Mouse (Mus musculus): Measurements from ENCODE around the gene Blm. TPM values are rescaled to one million over a fixed set of nuclear protein-coding genes. Genes with fewer than 3 reads are reported as not detected.
"Not testable (repeated sequence)": the region's sequence is repeated elsewhere in the genome, so short reads cannot be mapped to it uniquely, and the experiment has no call there.

The Blm gene
- polyA plus RNA-seq, 2 experiments: 19.8 to 24.8 TPM

- Histone ChIP-seq H3K36me3 (replicated peaks; ENCODE audit: control insufficient read depth, insufficient read depth, low read depth) (no peaks in the 10 kb centered on the region; the same call in 1 of the 2 replicates), H3K4me2 (ENCODE audit: low read depth) (no peak overlapping the region), H3K4me3 (ENCODE audit: insufficient read depth in 1 of 2, low read depth in 2 of 2, low read length in 2 of 2) (no peak overlapping the region), H3K9ac (replicated peaks) (no peak overlapping the region), H3K27ac (no peak overlapping the region), H3K27me3 (ENCODE audit: control insufficient read depth, insufficient read depth, low read length) (no peaks in the 10 kb centered on the region), H3K9me3 (ENCODE audit: control insufficient read depth, low read length) (no peaks in the 10 kb centered on the region), H3K4me1 (replicated peaks; ENCODE audit: control insufficient read depth in 2 of 2, insufficient read depth in 2 of 2, low read length in 1 of 2) (peaks cover 13 to 28% of the 10 kb centered on the region in 2 experiments)
- TF ChIP-seq EP300 (IDR thresholded peaks at IDR 0.05; ENCODE audit: low read depth) (no peak), CTCF (IDR thresholded peaks at IDR 0.05; ENCODE audit: low read depth) (no peak)
- DNase-seq (ENCODE audit: low read depth in 3 of 3, low spot score in 3 of 3): no peak
- WGBS (ENCODE audit: insufficient replicate concordance): 55% methylated on average over 6 of the region's 6 CpGs
- ATAC-seq (ENCODE audit: insufficient read depth): no peak
These were observed 8.2 kb downstream of the Blm start for GRCm38 (mm10) chr7:80526698-80527097.

GRCm38 (mm10) chr7:80512408-80513085 lies 22.4 kb downstream of the Blm start:
- no peak overlapping the region for H3K4me2 ChIP-seq (ENCODE audit: low read depth)
- WGBS (ENCODE audit: insufficient replicate concordance): 84% methylated on average over 16 of the region's 16 CpGs
- no peaks in the 10 kb centered on the region for H3K4me1 ChIP-seq (replicated peaks; ENCODE audit: control insufficient read depth in 2 of 2, insufficient read depth in 2 of 2, low read length in 1 of 2)
- ATAC-seq (ENCODE audit: insufficient read depth) (no peak), DNase-seq (ENCODE audit: low read depth in 3 of 3, low spot score in 3 of 3) (no peak)
- peaks cover 63% of the 10 kb centered on the region for H3K36me3 ChIP-seq (replicated peaks; ENCODE audit: control insufficient read depth, insufficient read depth, low read depth)
- H3K27ac ChIP-seq: no peak overlapping the region
- H3K27me3 ChIP-seq (ENCODE audit: control insufficient read depth, insufficient read depth, low read length): no peaks in the 10 kb centered on the region
- no peak overlapping the region for H3K4me3 ChIP-seq (ENCODE audit: insufficient read depth in 1 of 2, low read depth in 2 of 2, low read length in 2 of 2)
- H3K9ac ChIP-seq (replicated peaks): no peak overlapping the region
- TF ChIP-seq EP300 (IDR thresholded peaks at IDR 0.05; ENCODE audit: low read depth) (no peak), CTCF (IDR thresholded peaks at IDR 0.05; ENCODE audit: low read depth) (no peak)
- H3K9me3 ChIP-seq (ENCODE audit: control insufficient read depth, low read length): no peaks in the 10 kb centered on the region

- not testable (repeated sequence) for H3K27me3 ChIP-seq (ENCODE audit: control insufficient read depth, insufficient read depth, low read length); H3K4me1 ChIP-seq (replicated peaks; ENCODE audit: control insufficient read depth in 2 of 2, insufficient read depth in 2 of 2, low read length in 1 of 2); ATAC-seq (ENCODE audit: insufficient read depth); H3K9me3 ChIP-seq (ENCODE audit: control insufficient read depth, low read length); H3K27ac ChIP-seq; DNase-seq (ENCODE audit: low read depth in 3 of 3, low spot score in 3 of 3); H3K9ac ChIP-seq (replicated peaks); H3K4me3 ChIP-seq (ENCODE audit: insufficient read depth in 1 of 2, low read depth in 2 of 2, low read length in 2 of 2); H3K4me2 ChIP-seq (ENCODE audit: low read depth)
- WGBS (ENCODE audit: insufficient replicate concordance): 97% methylated on average over 24 of the region's 26 CpGs
- H3K36me3 ChIP-seq (replicated peaks; ENCODE audit: control insufficient read depth, insufficient read depth, low read depth): peaks cover 86% of the 10 kb centered on the region
These were observed 27.2 kb downstream of the Blm start for GRCm38 (mm10) chr7:80507697-80508096.

- ATAC-seq (ENCODE audit: insufficient read depth) (no peak), DNase-seq (ENCODE audit: low read depth in 3 of 3, low spot score in 3 of 3) (no peak)
- TF ChIP-seq EP300 (IDR thresholded peaks at IDR 0.05; ENCODE audit: low read depth) (no peak), CTCF (IDR thresholded peaks at IDR 0.05; ENCODE audit: low read depth) (no peak)
- no peak overlapping the region for H3K27ac ChIP-seq
- H3K9ac ChIP-seq (replicated peaks): no peak overlapping the region
- H3K36me3 ChIP-seq (replicated peaks; ENCODE audit: control insufficient read depth, insufficient read depth, low read depth): peaks cover 83% of the 10 kb centered on the region
- H3K27me3 ChIP-seq (ENCODE audit: control insufficient read depth, insufficient read depth, low read length): no peaks in the 10 kb centered on the region
- 80% methylated on average over 3 of the region's 3 CpGs for WGBS (ENCODE audit: insufficient replicate concordance)
- H3K4me3 ChIP-seq (ENCODE audit: insufficient read depth in 1 of 2, low read depth in 2 of 2, low read length in 2 of 2): no peak overlapping the region
- no peak overlapping the region for H3K4me2 ChIP-seq (ENCODE audit: low read depth)
- H3K9me3 ChIP-seq (ENCODE audit: control insufficient read depth, low read length): no peaks in the 10 kb centered on the region
- peaks cover 0 to under 1% of the 10 kb centered on the region in 2 experiments; a peak in 1 of 4 replicates for H3K4me1 ChIP-seq (replicated peaks; ENCODE audit: control insufficient read depth in 2 of 2, insufficient read depth in 2 of 2, low read length in 1 of 2)
These were observed 28.9 kb downstream of the Blm start for GRCm38 (mm10) chr7:80506007-80506406.

GRCm38 (mm10) chr7:80504920-80505319 lies 30.0 kb downstream of the Blm start:
- TF ChIP-seq CTCF (IDR thresholded peaks at IDR 0.05; ENCODE audit: low read depth) (no peak), EP300 (IDR thresholded peaks at IDR 0.05; ENCODE audit: low read depth) (no peak)
- Histone ChIP-seq H3K4me3 (ENCODE audit: insufficient read depth in 1 of 2, low read depth in 2 of 2, low read length in 2 of 2) (no peak overlapping the region), H3K4me2 (ENCODE audit: low read depth) (no peak overlapping the region), H3K4me1 (replicated peaks; ENCODE audit: control insufficient read depth in 2 of 2, insufficient read depth in 2 of 2, low read length in 1 of 2) (peaks cover 3 to 6% of the 10 kb centered on the region in 2 experiments; a peak in 3 of 4 replicates), H3K27me3 (ENCODE audit: control insufficient read depth, insufficient read depth, low read length) (no peaks in the 10 kb centered on the region), H3K9me3 (ENCODE audit: control insufficient read depth, low read length) (no peaks in the 10 kb centered on the region), H3K27ac (no peak overlapping the region), H3K9ac (replicated peaks) (no peak overlapping the region), H3K36me3 (replicated peaks; ENCODE audit: control insufficient read depth, insufficient read depth, low read depth) (peaks cover 80% of the 10 kb centered on the region)
- no peak for ATAC-seq (ENCODE audit: insufficient read depth)
- no peak for DNase-seq (ENCODE audit: low read depth in 3 of 3, low spot score in 3 of 3)
- 83% methylated on average over 3 of the region's 3 CpGs for WGBS (ENCODE audit: insufficient replicate concordance)
